Mouse (Mus musculus): Measurements from ENCODE around the gene Mad1l1. TPM values are rescaled to one million over a fixed set of nuclear protein-coding genes. Genes with fewer than 3 reads are reported as not detected.

Gene Mad1l1
- polyA plus RNA-seq, 1 experiment from 2014 or later: 44.2 TPM

DNA sequence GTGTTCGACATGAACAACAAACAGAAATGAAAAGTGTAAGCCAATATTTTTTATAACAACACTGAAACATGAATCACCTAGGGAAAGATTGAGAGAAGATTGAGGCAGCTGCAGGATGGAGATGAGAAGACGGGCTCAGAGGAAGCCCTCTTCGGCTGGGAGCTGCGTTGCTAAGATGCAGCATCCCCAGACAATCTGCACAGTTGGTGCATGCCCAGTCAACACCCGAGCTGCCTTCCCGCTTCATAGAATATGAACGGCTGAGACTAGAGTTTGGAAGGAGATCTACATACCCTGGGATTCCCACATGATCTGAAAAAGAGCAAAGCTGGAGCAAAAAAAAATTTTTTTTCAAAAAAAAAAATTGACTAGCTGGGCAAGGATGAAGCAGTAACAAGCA, 302.6 kb downstream of the Mad1l1 start:
- 87% methylated on average over 7 of the region's 7 CpGs for WGBS
- DNase-seq (ENCODE audit: low spot score, missing footprints): peak; percentile 37
- H3K4me3 ChIP-seq (ENCODE audit: low read depth, low read length): no peak overlapping the region

GRCm38 (mm10) chr5:140016896-140017295, 304.5 kb downstream of the Mad1l1 start:
- no peak overlapping the region for H3K27ac ChIP-seq (ENCODE audit: low read depth, low read length)
- ATAC-seq (ENCODE audit: low FRiP score): no peak
- no peaks in the 10 kb centered on the region for H3K4me1 ChIP-seq (ENCODE audit: control insufficient read depth, insufficient read depth, low read length)
- no peak overlapping the region for H3K4me2 ChIP-seq
- H3K4me3 ChIP-seq (ENCODE audit: low read depth, low read length): no peak overlapping the region
- DNase-seq (ENCODE audit: low spot score, missing footprints): no peak
- H3K9me3 ChIP-seq (ENCODE audit: control insufficient read depth, low read length): no peaks in the 10 kb centered on the region
- no peak overlapping the region for H3K9ac ChIP-seq (ENCODE audit: low read length)
- H3K36me3 ChIP-seq (ENCODE audit: control insufficient read depth, insufficient read depth, low read length): no peaks in the 10 kb centered on the region
- H3K27me3 ChIP-seq (ENCODE audit: control insufficient read depth, insufficient read depth, low read length): no peaks in the 10 kb centered on the region
- 86% methylated on average over 1 of the region's 1 CpGs for WGBS

More for the DNA sequence above, 302.6 kb downstream of the Mad1l1 start:
- no peak overlapping the region for H3K4me2 ChIP-seq
- H3K9ac ChIP-seq (ENCODE audit: low read length): no peak overlapping the region
- no peaks in the 10 kb centered on the region for H3K4me1 ChIP-seq (ENCODE audit: control insufficient read depth, insufficient read depth, low read length)
- no peaks in the 10 kb centered on the region for H3K9me3 ChIP-seq (ENCODE audit: control insufficient read depth, low read length)
- H3K36me3 ChIP-seq (ENCODE audit: control insufficient read depth, insufficient read depth, low read length): no peaks in the 10 kb centered on the region
- H3K27ac ChIP-seq (ENCODE audit: low read depth, low read length): no peak overlapping the region
- no peak for ATAC-seq (ENCODE audit: low FRiP score)
- H3K27me3 ChIP-seq (ENCODE audit: control insufficient read depth, insufficient read depth, low read length): no peaks in the 10 kb centered on the region

- Histone ChIP-seq H3K9ac (ENCODE audit: low read length) (no peak overlapping the region), H3K36me3 (ENCODE audit: control insufficient read depth, insufficient read depth, low read length) (no peaks in the 10 kb centered on the region), H3K9me3 (ENCODE audit: control insufficient read depth, low read length) (no peaks in the 10 kb centered on the region), H3K4me2 (no peak overlapping the region), H3K4me3 (ENCODE audit: low read depth, low read length) (no peak overlapping the region), H3K4me1 (ENCODE audit: control insufficient read depth, insufficient read depth, low read length) (no peaks in the 10 kb centered on the region), H3K27me3 (ENCODE audit: control insufficient read depth, insufficient read depth, low read length) (peaks cover 12% of the 10 kb centered on the region), H3K27ac (ENCODE audit: low read depth, low read length) (no peak overlapping the region)
- 84% methylated on average over 5 of the region's 5 CpGs for WGBS
- ATAC-seq (ENCODE audit: low FRiP score) (no peak), DNase-seq (ENCODE audit: low spot score, missing footprints) (peak; percentile 54)
Measured at GRCm38 (mm10) chr5:140013652-140014051, 307.7 kb downstream of the Mad1l1 start.

GRCm38 (mm10) chr5:140012286-140012967, 308.9 kb downstream of the Mad1l1 start:
- Histone ChIP-seq H3K4me3 (ENCODE audit: low read depth, low read length) (no peak overlapping the region), H3K27ac (ENCODE audit: low read depth, low read length) (no peak overlapping the region), H3K4me1 (ENCODE audit: control insufficient read depth, insufficient read depth, low read length) (peaks cover 12% of the 10 kb centered on the region), H3K9me3 (ENCODE audit: control insufficient read depth, low read length) (no peaks in the 10 kb centered on the region), H3K9ac (ENCODE audit: low read length) (no peak overlapping the region), H3K4me2 (no peak overlapping the region), H3K36me3 (ENCODE audit: control insufficient read depth, insufficient read depth, low read length) (no peaks in the 10 kb centered on the region), H3K27me3 (ENCODE audit: control insufficient read depth, insufficient read depth, low read length) (peaks cover 13% of the 10 kb centered on the region)
- WGBS: 91% methylated on average over 12 of the region's 12 CpGs
- DNase-seq (ENCODE audit: low spot score, missing footprints) (peak; percentile 39), ATAC-seq (ENCODE audit: low FRiP score) (no peak)

DNA sequence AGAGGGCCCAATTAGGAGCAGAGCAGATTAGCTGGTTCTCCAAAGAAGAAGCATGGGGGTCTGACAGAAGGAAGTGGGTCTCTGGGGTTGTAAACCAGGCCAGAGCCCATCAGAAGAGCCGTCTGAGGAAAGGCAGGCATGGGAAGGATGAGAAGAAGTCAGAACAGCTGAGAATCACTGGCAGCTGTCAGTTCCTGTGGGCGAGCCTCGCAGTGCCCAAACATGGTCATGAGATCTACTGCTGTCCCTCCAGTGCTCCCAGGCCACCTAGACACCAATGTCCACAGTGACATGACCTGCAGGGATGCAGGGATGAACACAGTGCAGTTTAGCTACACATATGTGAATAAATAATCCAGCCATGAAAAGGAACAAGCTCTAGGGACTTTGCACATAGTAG, 310.9 kb downstream of the Mad1l1 start:
- Histone ChIP-seq H3K36me3 (ENCODE audit: control insufficient read depth, insufficient read depth, low read length) (no peaks in the 10 kb centered on the region), H3K27ac (ENCODE audit: low read depth, low read length) (no peak overlapping the region), H3K4me1 (ENCODE audit: control insufficient read depth, insufficient read depth, low read length) (peaks cover 13% of the 10 kb centered on the region), H3K4me2 (no peak overlapping the region), H3K4me3 (ENCODE audit: low read depth, low read length) (no peak overlapping the region), H3K9ac (ENCODE audit: low read length) (no peak overlapping the region), H3K9me3 (ENCODE audit: control insufficient read depth, low read length) (no peaks in the 10 kb centered on the region), H3K27me3 (ENCODE audit: control insufficient read depth, insufficient read depth, low read length) (peaks cover 27% of the 10 kb centered on the region)
- peak; percentile 39 for DNase-seq (ENCODE audit: low spot score, missing footprints)
- no peak for ATAC-seq (ENCODE audit: low FRiP score)
- WGBS: 90% methylated on average over 3 of the region's 3 CpGs

- Histone ChIP-seq H3K4me3 (ENCODE audit: low read depth, low read length) (no peak overlapping the region), H3K27me3 (ENCODE audit: control insufficient read depth, insufficient read depth, low read length) (peaks cover 27% of the 10 kb centered on the region), H3K27ac (ENCODE audit: low read depth, low read length) (no peak overlapping the region), H3K9me3 (ENCODE audit: control insufficient read depth, low read length) (no peaks in the 10 kb centered on the region), H3K4me1 (ENCODE audit: control insufficient read depth, insufficient read depth, low read length) (peaks cover 13% of the 10 kb centered on the region), H3K4me2 (no peak overlapping the region), H3K9ac (ENCODE audit: low read length) (no peak overlapping the region), H3K36me3 (ENCODE audit: control insufficient read depth, insufficient read depth, low read length) (no peaks in the 10 kb centered on the region)
- ATAC-seq (ENCODE audit: low FRiP score) (no peak), DNase-seq (ENCODE audit: low spot score, missing footprints) (peak; percentile 69)
- whole genome bisulfite sequencing: 70% methylated on average over 7 of the region's 7 CpGs
Measured at GRCm38 (mm10) chr5:140009083-140009655, 312.2 kb downstream of the Mad1l1 start.

- Histone ChIP-seq H3K9ac (ENCODE audit: low read length) (no peak overlapping the region), H3K4me3 (ENCODE audit: low read depth, low read length) (no peak overlapping the region), H3K4me1 (ENCODE audit: control insufficient read depth, insufficient read depth, low read length) (peaks cover 13% of the 10 kb centered on the region), H3K27ac (ENCODE audit: low read depth, low read length) (no peak overlapping the region), H3K4me2 (no peak overlapping the region), H3K36me3 (ENCODE audit: control insufficient read depth, insufficient read depth, low read length) (no peaks in the 10 kb centered on the region), H3K27me3 (ENCODE audit: control insufficient read depth, insufficient read depth, low read length) (peaks cover 27% of the 10 kb centered on the region), H3K9me3 (ENCODE audit: control insufficient read depth, low read length) (no peaks in the 10 kb centered on the region)
- WGBS: 53% methylated on average over 5 of the region's 5 CpGs
- no peak for ATAC-seq (ENCODE audit: low FRiP score)
- no peak for DNase-seq (ENCODE audit: low spot score, missing footprints)
Measured at GRCm38 (mm10) chr5:140008523-140008806, 312.9 kb downstream of the Mad1l1 start.

DNA sequence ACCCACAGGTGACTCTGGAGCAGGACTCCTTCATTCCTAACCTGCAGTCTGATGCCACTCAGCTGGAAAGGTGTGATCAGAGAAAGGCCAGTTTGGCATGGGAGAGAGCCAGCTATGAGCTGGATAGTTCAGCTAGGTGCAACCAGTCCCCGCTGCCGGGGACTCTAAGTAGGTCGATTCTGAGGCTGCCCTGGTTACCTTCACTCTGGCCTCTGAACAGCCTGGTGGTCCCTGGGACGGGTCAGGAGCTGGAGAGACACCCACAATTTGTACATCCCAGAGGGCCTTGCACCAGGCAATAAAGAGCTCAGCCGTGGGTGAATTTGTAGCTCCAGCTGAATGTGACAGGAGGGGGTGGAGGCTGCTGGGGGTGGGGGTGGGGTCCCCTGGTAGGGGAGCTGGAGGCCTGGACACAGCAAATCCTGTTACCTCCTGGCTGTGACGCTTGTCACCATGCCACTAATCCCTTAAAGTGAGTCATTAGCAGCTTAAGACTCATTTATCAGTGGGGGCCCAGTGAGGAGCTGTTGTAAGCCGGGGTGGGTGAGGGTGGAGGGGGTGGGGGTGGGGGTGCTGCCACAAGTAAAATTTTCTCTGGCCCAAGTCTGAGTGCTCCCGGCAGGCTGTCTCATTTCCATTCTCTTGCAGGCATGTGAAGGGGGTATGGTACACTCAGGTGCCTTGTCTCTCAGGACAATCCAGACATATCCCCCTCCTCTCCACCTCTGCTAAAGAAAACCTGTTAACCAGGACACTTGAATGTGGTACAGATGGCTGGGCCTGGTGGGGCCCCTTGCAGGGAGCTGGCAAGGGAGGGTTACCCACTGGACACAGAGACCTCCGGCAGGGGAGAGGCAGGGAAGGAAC, 313.5 kb downstream of the Mad1l1 start:
- H3K9ac ChIP-seq (ENCODE audit: low read length): no peak overlapping the region
- H3K4me1 ChIP-seq (ENCODE audit: control insufficient read depth, insufficient read depth, low read length): peaks cover 13% of the 10 kb centered on the region
- H3K4me3 ChIP-seq (ENCODE audit: low read depth, low read length): no peak overlapping the region
- ATAC-seq (ENCODE audit: low FRiP score) (peak; percentile 58), DNase-seq (ENCODE audit: low spot score, missing footprints) (peak; percentile 84)
- 15% methylated on average over 9 of the region's 9 CpGs for WGBS
- H3K36me3 ChIP-seq (ENCODE audit: control insufficient read depth, insufficient read depth, low read length): no peaks in the 10 kb centered on the region
- H3K27me3 ChIP-seq (ENCODE audit: control insufficient read depth, insufficient read depth, low read length): peaks cover 27% of the 10 kb centered on the region
- no peaks in the 10 kb centered on the region for H3K9me3 ChIP-seq (ENCODE audit: control insufficient read depth, low read length)
- H3K27ac ChIP-seq (ENCODE audit: low read depth, low read length): no peak overlapping the region
- H3K4me2 ChIP-seq: no peak overlapping the region

DNA sequence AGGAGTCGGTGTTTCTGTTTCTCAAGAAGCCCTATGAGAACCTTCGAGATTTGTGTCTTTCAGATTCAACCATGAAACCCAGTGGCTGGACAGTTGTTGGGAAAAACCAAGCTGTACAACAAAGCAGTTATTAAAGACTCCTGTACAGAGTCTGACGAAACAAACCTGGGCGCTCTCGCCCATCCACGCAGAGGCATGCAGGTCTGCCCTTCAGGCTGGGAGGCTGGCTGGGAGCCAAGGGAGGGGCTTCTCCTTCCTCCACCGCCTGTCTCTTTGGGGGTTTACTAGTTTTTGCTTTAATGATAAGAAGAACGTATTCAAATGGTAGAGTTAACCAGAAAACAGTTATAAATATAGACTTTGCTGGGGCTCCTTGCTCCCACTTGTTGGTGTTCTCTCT, 314.5 kb downstream of the Mad1l1 start:
- H3K4me2 ChIP-seq: no peak overlapping the region
- DNase-seq (ENCODE audit: low spot score, missing footprints) (peak; percentile 64), ATAC-seq (ENCODE audit: low FRiP score) (no peak)
- 77% methylated on average over 8 of the region's 8 CpGs for WGBS
- H3K9me3 ChIP-seq (ENCODE audit: control insufficient read depth, low read length): no peaks in the 10 kb centered on the region
- H3K4me3 ChIP-seq (ENCODE audit: low read depth, low read length): no peak overlapping the region
- peaks cover 13% of the 10 kb centered on the region for H3K4me1 ChIP-seq (ENCODE audit: control insufficient read depth, insufficient read depth, low read length)
- H3K36me3 ChIP-seq (ENCODE audit: control insufficient read depth, insufficient read depth, low read length): no peaks in the 10 kb centered on the region
- H3K27ac ChIP-seq (ENCODE audit: low read depth, low read length): no peak overlapping the region
- peaks cover 27% of the 10 kb centered on the region for H3K27me3 ChIP-seq (ENCODE audit: control insufficient read depth, insufficient read depth, low read length)
- no peak overlapping the region for H3K9ac ChIP-seq (ENCODE audit: low read length)
